Mouse (Mus musculus) hindbrain, embryonic 14.5 days (tissue): Measurements from ENCODE around the gene Adgrf5. TPM values are rescaled to one million over a fixed set of nuclear protein-coding genes. Genes with fewer than 3 reads are reported as not detected.
"Not testable (repeated sequence)": the region's sequence is repeated elsewhere in the genome, so short reads cannot be mapped to it uniquely, and the experiment has no call there.

Experiments
- ATAC-seq: fragments of 200-750 bp; cut with Nextera tagmentation; 2 replicates; pipeline ENCODE4 v1.8.0; 2017; ENCODE audit warnings: moderate number of reproducible peaks, mild to moderate bottlenecking, moderate TSS enrichment, moderate library complexity; ENCODE audit not compliant: low FRiP score
- DNase-seq: peaks from one replicate; pipeline ENCODE4 v3.0.0-alpha.2; 2015; ENCODE audit warnings: low spot score
- H3K27ac ChIP-seq: fragments of 300-500 bp; sonication (generic); 2 replicates; pipeline ENCODE4 v1.5.1; 2014; ENCODE audit warnings: mild to moderate bottlenecking, moderate library complexity
- H3K27me3 ChIP-seq: fragments of 300-500 bp; sonication (generic); 2 replicates; pipeline ENCODE4 v1.6.1; 2014; ENCODE audit warnings: mild to moderate bottlenecking, low read length, mixed read lengths; ENCODE audit not compliant: control insufficient read depth, insufficient read depth
- H3K36me3 ChIP-seq: fragments of 300-500 bp; sonication (generic); replicated peaks from 2 replicates; pipeline ENCODE4 v1.6.1; 2014; ENCODE audit not compliant: control insufficient read depth, insufficient read depth
- H3K4me1 ChIP-seq: fragments of 300-500 bp; sonication (generic); replicated peaks from 2 replicates; pipeline ENCODE4 v1.6.1; 2014; ENCODE audit warnings: antibody characterized with exemption, low read length, mixed read lengths; ENCODE audit not compliant: control insufficient read depth, insufficient read depth
- H3K4me2 ChIP-seq: fragments of 300-500 bp; sonication (generic); replicated peaks from 2 replicates; pipeline ENCODE4 v1.6.1; 2014; ENCODE audit warnings: mild to moderate bottlenecking, moderate library complexity
- H3K4me3 ChIP-seq: fragments of 300-500 bp; sonication (generic); replicated peaks from 2 replicates; pipeline ENCODE4 v1.5.1; 2014; ENCODE audit warnings: mild to moderate bottlenecking, low read length
- H3K9ac ChIP-seq: fragments of 300-500 bp; sonication (generic); 2 replicates; pipeline ENCODE4 v1.6.1; 2014
- H3K9me3 ChIP-seq: fragments of 300-500 bp; sonication (generic); 2 replicates; pipeline ENCODE4 v1.6.1; 2016; ENCODE audit warnings: low read length; ENCODE audit not compliant: control insufficient read depth
- WGBS: fragments of 180-500 bp; shearing (Covaris S2); extraction: QIAGEN DNeasy Blood & Tissue Kit; methylation state at CpG from one replicate; pipeline ENCODE4 v1.1.7; 2014; 5-methylcytosine and 5-hydroxymethylcytosine counted together
- polyA plus RNA-seq: library from polyadenylated mRNA; unstranded; fragments of >200 nt; fragmentation: Nextera tagmentation; extraction: Ambion mirVana; gene quantifications from 2 replicates; pipeline ENCODE4 v1.2.1, GENCODE M21; 2014

Adgrf5 gene
- polyA plus RNA-seq, 1 experiment from 2014 or later: 9.6 TPM

DNA sequence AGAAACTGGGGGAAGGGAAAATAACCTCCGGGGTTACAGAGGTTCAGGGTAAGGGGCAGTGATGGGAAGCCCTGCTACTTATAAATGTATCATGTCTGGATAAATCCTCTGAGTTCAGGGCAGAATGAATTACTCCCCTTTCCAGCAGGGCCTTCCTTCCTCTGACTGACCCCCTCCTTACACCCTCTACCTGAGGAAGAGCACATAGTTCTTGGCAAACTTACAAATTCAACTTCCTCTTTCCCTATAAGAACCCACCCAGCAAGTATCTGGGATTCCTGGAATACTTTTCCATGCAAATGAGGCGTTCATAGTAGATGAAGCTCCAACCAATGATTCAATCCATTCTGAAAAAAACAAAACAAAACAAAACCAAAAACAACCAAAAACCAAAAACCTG is 22.6 kb upstream of the Adgrf5 start:
- no peaks in the 10 kb centered on the region for H3K9me3 ChIP-seq
- no peaks in the 10 kb centered on the region for H3K36me3 ChIP-seq
- ATAC-seq: no peak
- DNase-seq: no peak
- no peaks in the 10 kb centered on the region for H3K4me1 ChIP-seq
- H3K4me3 ChIP-seq: no peak overlapping the region
- WGBS: 87% methylated on average over 2 of the region's 2 CpGs
- H3K27ac ChIP-seq: no peak overlapping the region
- no peak overlapping the region for H3K4me2 ChIP-seq
- no peak overlapping the region for H3K9ac ChIP-seq
- H3K27me3 ChIP-seq: no peaks in the 10 kb centered on the region

DNA sequence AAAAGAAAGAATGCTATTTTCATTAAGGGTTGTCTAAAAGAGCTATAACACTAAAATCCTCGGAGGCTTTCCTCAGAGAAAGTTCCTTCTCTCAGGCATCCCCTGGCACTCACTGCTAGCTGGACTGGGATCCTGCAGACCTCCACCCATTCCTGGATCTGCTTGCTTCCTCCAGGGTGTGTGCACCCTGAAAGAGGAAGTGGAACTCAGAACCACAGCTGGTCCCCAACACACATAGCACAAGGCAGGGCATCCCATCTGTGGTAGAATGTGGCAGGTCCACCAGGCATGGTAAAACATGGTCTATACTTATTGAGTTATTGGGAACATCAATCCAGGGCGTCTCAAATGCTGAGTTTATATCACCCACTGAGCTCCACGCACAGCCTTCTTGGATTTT is 22.0 kb upstream of the Adgrf5 start:
- WGBS: 92% methylated on average over 3 of the region's 3 CpGs
- Histone ChIP-seq H3K36me3 (no peaks in the 10 kb centered on the region), H3K9me3 (no peaks in the 10 kb centered on the region), H3K27me3 (no peaks in the 10 kb centered on the region), H3K9ac (no peak overlapping the region), H3K4me1 (no peaks in the 10 kb centered on the region), H3K4me3 (no peak overlapping the region), H3K27ac (no peak overlapping the region), H3K4me2 (no peak overlapping the region)
- ATAC-seq (no peak), DNase-seq (no peak)

DNA sequence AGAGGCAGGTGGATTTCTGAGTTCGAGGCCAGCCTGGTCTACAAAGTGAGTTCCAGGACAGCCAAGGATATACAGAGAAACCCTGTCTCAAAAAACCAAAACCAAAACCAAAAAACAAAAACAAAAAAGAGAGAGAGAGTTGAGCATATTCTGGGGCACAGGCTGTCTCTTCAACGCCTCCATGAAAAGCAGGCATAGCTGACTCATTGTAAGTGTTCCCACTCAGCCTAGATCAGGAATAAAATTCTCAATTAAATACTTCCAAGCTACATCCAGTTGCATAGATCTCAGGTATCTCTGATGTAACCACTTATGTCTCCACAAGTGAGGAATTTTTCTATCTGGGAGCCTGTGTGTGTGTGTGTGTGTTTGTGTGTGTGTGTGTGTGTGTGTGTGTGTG is 13.8 kb upstream of the Adgrf5 start:
- not testable (repeated sequence) for H3K4me2 ChIP-seq

DNA sequence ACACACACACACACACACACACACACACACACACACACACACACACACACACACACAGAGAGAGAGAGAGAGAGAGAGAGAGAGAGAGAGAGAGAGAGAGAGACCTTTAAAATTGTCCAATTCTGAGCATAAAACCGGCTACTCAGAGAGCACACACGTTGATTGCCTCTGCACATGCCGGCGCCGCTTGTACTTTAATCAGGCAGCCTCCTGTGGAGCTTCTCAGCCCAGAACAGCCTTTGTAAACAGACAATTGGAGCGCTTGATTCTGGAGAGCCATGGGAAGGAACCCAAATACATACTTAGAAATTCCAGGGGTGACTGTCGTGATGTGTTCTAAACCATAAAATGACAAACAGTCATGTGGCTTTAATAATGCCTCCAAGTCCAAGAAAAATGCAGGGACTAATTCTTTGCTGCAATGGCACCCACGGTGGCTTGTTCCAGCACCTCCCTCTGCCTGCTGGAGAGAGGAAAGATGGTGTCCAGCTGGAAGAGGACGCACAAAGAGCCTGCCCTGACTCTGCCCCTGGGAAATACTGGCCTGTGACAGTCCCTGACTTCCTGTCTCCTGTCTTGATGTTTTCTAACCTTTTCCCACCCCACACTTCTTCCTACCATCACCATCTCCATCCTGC is 2.2 kb upstream of the Adgrf5 start:
- ATAC-seq (no peak), DNase-seq (peak; percentile 46)
- Histone ChIP-seq H3K36me3 (no peaks in the 10 kb centered on the region), H3K27ac (no peak overlapping the region), H3K9me3 (no peaks in the 10 kb centered on the region), H3K4me1 (no peaks in the 10 kb centered on the region), H3K4me3 (no peak overlapping the region), H3K27me3 (no peaks in the 10 kb centered on the region), H3K4me2 (0 out of 2 replicates have a peak overlapping the region, but pooled peaks have one; percentile 12), H3K9ac (no peak overlapping the region; the same call in 1 of the 2 replicates)
- WGBS: 12% methylated on average over 9 of the region's 9 CpGs

More for the DNA sequence above, 13.8 kb upstream of the Adgrf5 start:
- H3K9ac ChIP-seq, H3K4me1 ChIP-seq, H3K4me3 ChIP-seq, DNase-seq, H3K27ac ChIP-seq, ATAC-seq, H3K9me3 ChIP-seq, H3K27me3 ChIP-seq, H3K36me3 ChIP-seq: not testable (repeated sequence)
- 91% methylated on average over 2 of the region's 2 CpGs for WGBS

DNA sequence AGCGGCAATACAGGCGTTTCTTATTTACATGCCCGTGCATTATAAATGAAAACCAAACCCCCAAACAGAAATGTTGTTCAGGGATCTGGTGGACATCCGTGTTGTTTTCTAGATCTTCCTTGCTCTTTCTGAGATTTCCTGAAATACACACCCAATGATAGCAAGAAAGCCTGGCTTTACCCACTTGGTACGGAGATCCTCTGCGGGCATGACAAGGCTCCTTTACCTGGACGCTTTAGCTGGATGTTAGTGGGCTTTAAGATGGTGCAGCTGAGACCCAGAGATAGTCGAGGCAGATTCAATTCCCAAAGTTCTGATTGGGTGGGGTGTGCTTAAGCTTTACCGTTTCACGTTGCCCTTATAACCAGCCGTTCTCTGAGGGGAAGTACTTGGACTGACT is 770 bp downstream of the Adgrf5 start:
- H3K4me3 ChIP-seq: no peak overlapping the region; the same call in 1 of the 2 replicates
- H3K27ac ChIP-seq: no peak overlapping the region
- H3K4me1 ChIP-seq: no peaks in the 10 kb centered on the region
- no peaks in the 10 kb centered on the region for H3K9me3 ChIP-seq
- H3K36me3 ChIP-seq: no peaks in the 10 kb centered on the region
- no peaks in the 10 kb centered on the region for H3K27me3 ChIP-seq
- H3K9ac ChIP-seq: no peak overlapping the region
- no peak for DNase-seq
- ATAC-seq: no peak
- 80% methylated on average over 11 of the region's 11 CpGs for WGBS
- H3K4me2 ChIP-seq: no peak overlapping the region

DNA sequence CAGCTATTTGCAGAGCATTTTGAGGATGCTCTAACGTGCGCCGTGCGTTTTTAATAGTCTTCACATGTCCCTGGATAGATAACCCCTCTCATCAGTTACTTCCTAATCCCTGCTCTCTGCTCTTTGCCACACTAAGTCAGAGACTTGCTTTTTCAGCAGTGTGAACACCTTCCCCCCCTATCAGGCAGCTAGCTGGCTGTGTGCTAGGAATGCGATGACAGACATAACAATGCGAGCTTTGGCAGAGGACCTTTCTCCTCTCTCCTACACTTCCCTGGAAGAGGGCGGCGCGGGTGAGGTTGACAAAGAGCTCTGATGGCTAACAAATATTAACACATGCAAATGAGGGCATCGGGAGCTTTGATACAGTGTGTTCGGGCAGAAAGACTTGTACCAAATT is 2.1 kb downstream of the Adgrf5 start:
- Histone ChIP-seq H3K27ac (no peak overlapping the region), H3K36me3 (no peaks in the 10 kb centered on the region), H3K9ac (no peak overlapping the region), H3K27me3 (no peaks in the 10 kb centered on the region), H3K4me1 (no peaks in the 10 kb centered on the region), H3K4me2 (no peak overlapping the region), H3K4me3 (no peak overlapping the region), H3K9me3 (no peaks in the 10 kb centered on the region)
- no peak for ATAC-seq
- no peak for DNase-seq
- 42% methylated on average over 11 of the region's 11 CpGs for WGBS

DNA sequence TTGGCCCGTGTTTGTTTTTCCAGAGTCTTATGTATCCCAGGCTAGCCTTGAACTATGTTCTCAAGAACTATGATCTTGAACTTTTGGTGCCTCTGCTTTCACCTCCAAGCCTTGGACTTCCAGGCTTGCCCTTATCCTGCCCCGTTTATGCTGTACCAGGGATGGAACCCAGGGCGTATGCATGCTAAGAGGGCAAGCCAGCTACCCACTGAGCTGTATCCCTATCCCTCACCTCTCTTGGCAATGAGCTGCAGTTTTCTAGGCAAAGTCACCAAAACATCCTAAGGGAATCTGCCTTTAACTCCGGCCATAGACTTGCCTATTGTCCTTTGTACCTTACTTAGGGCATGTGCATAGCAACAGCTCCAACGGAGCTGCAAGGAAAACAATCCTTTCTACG is 2.6 kb downstream of the Adgrf5 start:
- Histone ChIP-seq H3K9me3 (no peaks in the 10 kb centered on the region), H3K4me3 (no peak overlapping the region), H3K27me3 (no peaks in the 10 kb centered on the region), H3K4me2 (no peak overlapping the region), H3K27ac (no peak overlapping the region), H3K9ac (no peak overlapping the region), H3K4me1 (no peaks in the 10 kb centered on the region), H3K36me3 (no peaks in the 10 kb centered on the region)
- DNase-seq (no peak), ATAC-seq (no peak)
- WGBS: 69% methylated on average over 6 of the region's 6 CpGs

DNA sequence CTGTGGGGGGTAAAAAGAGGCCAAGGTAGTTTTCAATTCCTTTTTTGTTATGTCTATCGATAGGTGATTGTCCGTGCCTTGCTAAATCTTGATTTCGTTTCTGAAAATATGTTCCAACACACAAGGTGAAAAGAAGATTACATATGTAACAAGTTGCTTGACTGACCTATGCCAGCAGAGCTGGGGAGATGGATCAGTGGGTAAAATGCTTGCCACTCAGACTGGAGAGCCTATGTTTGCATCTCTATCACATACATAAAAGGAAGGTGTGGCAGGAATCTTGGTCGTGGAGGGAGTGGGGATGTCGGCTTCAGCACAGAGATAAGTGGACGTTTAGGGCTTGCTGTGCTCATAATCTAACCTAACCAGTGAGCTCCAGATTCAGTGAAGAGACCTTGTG is 3.7 kb downstream of the Adgrf5 start:
- H3K9ac ChIP-seq: no peak overlapping the region
- no peaks in the 10 kb centered on the region for H3K36me3 ChIP-seq
- H3K4me2 ChIP-seq: no peak overlapping the region
- no peaks in the 10 kb centered on the region for H3K4me1 ChIP-seq
- 65% methylated on average over 6 of the region's 6 CpGs for WGBS
- no peaks in the 10 kb centered on the region for H3K27me3 ChIP-seq
- no peak overlapping the region for H3K4me3 ChIP-seq
- no peaks in the 10 kb centered on the region for H3K9me3 ChIP-seq
- no peak overlapping the region for H3K27ac ChIP-seq
- ATAC-seq (no peak), DNase-seq (no peak)

DNA sequence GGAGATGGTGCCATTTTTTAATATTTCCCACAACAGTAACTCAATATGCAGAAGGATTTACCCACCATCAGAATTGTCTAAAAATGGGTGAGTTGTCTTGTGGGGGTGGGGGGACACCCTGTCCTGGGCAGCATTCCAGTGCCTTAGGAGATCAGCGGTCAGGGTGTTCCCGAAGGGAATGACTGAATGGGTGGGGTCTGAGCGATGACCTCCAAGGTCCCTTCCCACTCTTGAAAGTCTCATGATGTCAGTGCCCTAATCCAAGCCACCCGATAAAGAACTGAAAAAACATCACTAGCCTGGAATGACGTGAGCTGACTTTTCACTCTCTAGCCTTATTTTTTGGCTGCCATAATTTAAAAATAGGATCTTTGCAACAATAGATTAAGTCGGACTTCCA is 5.0 kb downstream of the Adgrf5 start:
- H3K27ac ChIP-seq: no peak overlapping the region
- 94% methylated on average over 6 of the region's 6 CpGs for WGBS
- H3K9me3 ChIP-seq: no peaks in the 10 kb centered on the region
- no peak overlapping the region for H3K4me2 ChIP-seq
- DNase-seq (no peak), ATAC-seq (no peak)
- H3K4me1 ChIP-seq: no peaks in the 10 kb centered on the region
- no peak overlapping the region for H3K9ac ChIP-seq
- no peak overlapping the region for H3K4me3 ChIP-seq
- no peaks in the 10 kb centered on the region for H3K27me3 ChIP-seq
- H3K36me3 ChIP-seq: no peaks in the 10 kb centered on the region

DNA sequence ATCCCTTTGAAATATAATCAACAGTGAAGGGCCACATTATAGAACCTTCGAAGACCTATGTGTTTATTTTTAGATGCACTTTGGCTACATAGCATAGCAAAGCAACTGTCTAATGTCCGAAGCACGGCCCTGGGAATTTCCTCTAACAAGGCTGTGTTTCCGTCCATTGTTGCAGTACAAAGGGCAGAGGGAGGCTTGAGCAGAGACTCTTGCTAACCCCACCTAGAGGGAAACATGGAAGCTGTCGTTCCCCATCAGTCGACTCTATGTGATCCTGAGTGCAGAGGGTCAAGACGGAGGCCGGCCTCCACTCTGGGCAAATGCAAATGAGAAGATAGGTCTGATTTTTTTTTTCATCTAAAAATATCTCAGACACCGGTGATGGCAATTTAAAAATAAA is 6.2 kb downstream of the Adgrf5 start:
- no peak overlapping the region for H3K9ac ChIP-seq
- DNase-seq: no peak
- H3K36me3 ChIP-seq: no peaks in the 10 kb centered on the region
- WGBS: 50% methylated on average over 9 of the region's 9 CpGs
- no peaks in the 10 kb centered on the region for H3K27me3 ChIP-seq
- H3K9me3 ChIP-seq: no peaks in the 10 kb centered on the region
- H3K27ac ChIP-seq: no peak overlapping the region
- no peak overlapping the region for H3K4me2 ChIP-seq
- ATAC-seq: no peak
- no peak overlapping the region for H3K4me3 ChIP-seq
- no peaks in the 10 kb centered on the region for H3K4me1 ChIP-seq
